Mouse (Mus musculus) C2C12 (cell line): Measurements from ENCODE around the gene Top3a.

Experiments used
- CEBPB ChIP-seq: IDR thresholded peaks from one replicate; pipeline ENCODE4 v1.6.1; 2011; ENCODE audit warnings: low read depth, mild to moderate bottlenecking, control low read depth, moderate library complexity
- CTCF ChIP-seq: IDR thresholded peaks from one replicate; pipeline ENCODE4 v1.5.1; 2011; ENCODE audit not compliant: control insufficient read depth, insufficient read depth, insufficient read length
- FOSL1 ChIP-seq: IDR thresholded peaks from one replicate; pipeline ENCODE4 v1.8.0; 2011; ENCODE audit warnings: mild to moderate bottlenecking, low read length; ENCODE audit not compliant: poor library complexity, insufficient read depth, severe bottlenecking
- MAX ChIP-seq: IDR thresholded peaks from one replicate; pipeline ENCODE4 v1.6.1; 2011; ENCODE audit warnings: mild to moderate bottlenecking, control low read depth
- MYOG ChIP-seq: IDR thresholded peaks from one replicate; pipeline ENCODE4 v1.6.1; 2011; ENCODE audit not compliant: control insufficient read depth, insufficient read length; ENCODE audit errors: extremely low read depth

DNA sequence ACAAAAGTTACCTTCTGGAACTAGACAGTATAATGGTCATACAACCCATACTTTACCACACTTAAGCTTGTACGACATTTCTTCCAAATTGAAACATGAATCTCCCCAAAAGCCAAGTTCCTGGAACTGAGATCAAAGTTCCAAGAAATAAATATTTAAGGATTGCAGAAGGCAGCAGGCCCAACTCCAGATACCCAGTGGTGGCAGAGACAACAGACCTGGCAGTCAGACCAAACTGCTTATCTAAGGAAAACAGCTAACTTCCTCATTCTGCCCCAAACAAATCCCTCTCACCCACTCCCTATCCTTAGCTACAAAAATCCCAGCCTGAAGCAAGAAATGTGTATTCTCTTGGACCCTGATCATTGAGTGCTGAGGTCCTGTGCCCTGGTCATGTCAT is 2.3 kb downstream of the Top3a start:
- no peak for TF ChIP-seq CTCF
- no peak for TF ChIP-seq FOSL1
- TF ChIP-seq MYOG: no peak
- TF ChIP-seq CEBPB: no peak
- no peak for TF ChIP-seq MAX
